Mouse (Mus musculus) G1E (cell line): ENCODE measurements around the gene 2510009E07Rik.

ENCODE experiments used
- CTCF ChIP-seq: IDR thresholded peaks from 2 replicates; pipeline ENCODE4 v1.5.1; 2012; ENCODE audit warnings: low read depth, low read length, inconsistent platforms, mixed read lengths
- GATA1 ChIP-seq: IDR thresholded peaks from 2 replicates; pipeline ENCODE4 v1.6.1; 2012; ENCODE audit warnings: borderline replicate concordance, low read length, inconsistent platforms, mixed read lengths
- GATA2 ChIP-seq: IDR thresholded peaks from 2 replicates; pipeline ENCODE4 v1.6.1; 2012; ENCODE audit warnings: low read depth, low read length, inconsistent platforms, borderline replicate concordance

DNA sequence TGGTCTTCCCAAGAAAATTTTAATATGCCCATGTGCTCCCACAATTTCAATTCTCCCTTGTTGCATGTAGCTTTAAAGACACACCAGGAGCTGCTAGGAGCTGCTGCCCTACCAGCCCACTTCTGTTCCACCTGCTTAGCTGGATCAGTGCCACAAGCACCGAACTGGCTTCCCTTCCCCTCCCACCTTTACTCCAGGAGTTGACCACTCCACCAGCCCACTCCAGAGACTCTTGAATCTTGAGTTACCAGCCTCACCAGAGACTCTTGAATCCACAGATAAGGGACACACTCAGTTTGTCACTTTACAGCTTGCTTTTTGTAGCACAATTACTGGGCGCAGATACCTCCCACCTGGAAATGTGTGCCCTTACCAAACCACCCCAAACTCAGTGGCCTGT lies 73.8 kb downstream of the 2510009E07Rik start:
- TF ChIP-seq CTCF (no peak), GATA1 (no peak), GATA2 (no peak)
